Mouse (Mus musculus) megakaryocyte progenitor cell, adult 5-6 weeks (primary cell): ENCODE measurements around the gene Dock1. TPM values are rescaled to one million over a fixed set of nuclear protein-coding genes. Genes with fewer than 3 reads are reported as not detected.

Experiments used
- ATAC-seq: replicated peaks from 2 replicates; pipeline ENCODE4 v1.8.0; 2016; ENCODE audit warnings: mild to moderate bottlenecking, moderate TSS enrichment, inconsistent platforms; ENCODE audit not compliant: poor library complexity
- total RNA-seq, 2 experiments: library from RNA; stranded (forward) in 1 of 2; stranded (reverse) in 1 of 2; fragments of 157-497, 149-512 nt in 1 of 2; fragments of 200-1000 nt in 1 of 2; gene quantifications; 2 replicates each; pipeline versions ENCODE4 v1.2.3 to v1.2.4; 2015 to 2017

Dock1 gene
- total RNA-seq, 2 experiments from 2014 or later, result 13.5 to 16.7 TPM

GRCm38 (mm10) chr7:134818471-134818870, 148.0 kb downstream of the Dock1 start:
- ATAC-seq, result no peak

GRCm38 (mm10) chr7:134821264-134821663, 150.8 kb downstream of the Dock1 start:
- ATAC-seq, result no peak

- ATAC-seq, result no peak
Measured at GRCm38 (mm10) chr7:134822006-134822405, 151.6 kb downstream of the Dock1 start.

- ATAC-seq, result no peak
Measured at GRCm38 (mm10) chr7:134823891-134824290, 153.4 kb downstream of the Dock1 start.

- ATAC-seq, result no peak
Measured at GRCm38 (mm10) chr7:134840066-134840465, 169.6 kb downstream of the Dock1 start.

- ATAC-seq, result no peak
Measured at GRCm38 (mm10) chr7:134842751-134843150, 172.3 kb downstream of the Dock1 start.

- no peak for ATAC-seq
Measured at GRCm38 (mm10) chr7:134862000-134862399, 191.5 kb downstream of the Dock1 start.

GRCm38 (mm10) chr7:134864175-134864574, 193.7 kb downstream of the Dock1 start:
- ATAC-seq, result peak; percentile 60; the same call in 1 of the 2 replicates

GRCm38 (mm10) chr7:134872511-134872910, 202.1 kb downstream of the Dock1 start:
- ATAC-seq, result no peak

- no peak for ATAC-seq
Measured at GRCm38 (mm10) chr7:134872981-134873380, 202.5 kb downstream of the Dock1 start.

- no peak for ATAC-seq
Measured at GRCm38 (mm10) chr7:134878985-134879384, 208.5 kb downstream of the Dock1 start.

GRCm38 (mm10) chr7:134880431-134880830, 210.0 kb downstream of the Dock1 start:
- no peak for ATAC-seq

- no peak for ATAC-seq
Measured at GRCm38 (mm10) chr7:134883516-134883915, 213.1 kb downstream of the Dock1 start.

GRCm38 (mm10) chr7:134892449-134892871, 222.0 kb downstream of the Dock1 start:
- ATAC-seq, result no peak

GRCm38 (mm10) chr7:134892972-134893371, 222.5 kb downstream of the Dock1 start:
- ATAC-seq, result peak; percentile 78

GRCm38 (mm10) chr7:134894604-134895003, 224.2 kb downstream of the Dock1 start:
- ATAC-seq, result no peak

GRCm38 (mm10) chr7:134899462-134899861, 229.0 kb downstream of the Dock1 start:
- no peak for ATAC-seq

- no peak for ATAC-seq
Measured at GRCm38 (mm10) chr7:134901992-134902391, 231.5 kb downstream of the Dock1 start.

GRCm38 (mm10) chr7:134931886-134932285, 261.4 kb downstream of the Dock1 start:
- ATAC-seq, result no peak

GRCm38 (mm10) chr7:134937471-134937926, 267.0 kb downstream of the Dock1 start:
- no peak for ATAC-seq

- 0 out of 2 replicates have a peak, but pooled peaks have one; percentile 29 for ATAC-seq
Measured at GRCm38 (mm10) chr7:134937927-134938609, 267.6 kb downstream of the Dock1 start, which contains the start of gene Fam196a. Fam196a (minus strand) TSS chr7:134938430.

GRCm38 (mm10) chr7:134941891-134942290, 271.4 kb downstream of the Dock1 start:
- ATAC-seq, result no peak

- ATAC-seq, result no peak
Measured at GRCm38 (mm10) chr7:134943063-134943462, 272.6 kb downstream of the Dock1 start.
